Mouse (Mus musculus): Measurements from ENCODE around the gene Sipa1l1. TPM values are rescaled to one million over a fixed set of nuclear protein-coding genes. Genes with fewer than 3 reads are reported as not detected.

The Sipa1l1 gene
- polyA plus RNA-seq, 1 experiment = 17.2 TPM

DNA sequence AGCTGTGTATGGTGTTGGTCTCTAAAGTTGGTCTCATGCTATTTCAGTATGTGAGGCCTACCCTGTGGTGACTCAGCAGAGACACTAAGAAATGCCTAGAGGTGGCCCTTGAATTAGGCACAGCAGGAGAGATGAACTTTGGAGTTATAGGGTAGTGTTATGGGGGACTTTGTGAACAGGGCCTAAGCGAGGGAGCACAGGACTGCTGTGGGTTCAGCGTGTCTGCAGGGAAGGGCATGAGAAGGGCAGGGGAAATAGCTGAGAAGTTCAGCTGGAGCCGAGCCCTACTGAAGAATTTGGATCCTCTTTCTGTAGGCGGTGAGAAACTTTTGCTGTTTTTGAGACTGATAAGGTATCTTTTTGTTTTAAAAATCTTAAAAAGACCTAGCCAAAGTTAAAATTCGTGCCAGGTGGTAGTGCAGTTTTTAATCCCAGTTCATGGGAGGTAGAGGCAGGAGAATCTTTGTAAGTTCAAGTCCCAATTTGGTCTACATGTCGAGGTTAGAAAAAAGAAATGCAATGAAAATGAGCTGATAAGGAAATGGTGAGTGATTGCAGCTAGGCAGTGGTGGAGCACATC is 87.9 kb downstream of the Sipa1l1 start:
- Histone ChIP-seq H3K27ac (ENCODE audit: insufficient read depth, low read depth, low read length) (no peak overlapping the region), H3K4me1 (ENCODE audit: control insufficient read depth, insufficient read depth, low read length) (peaks cover 17% of the 10 kb centered on the region), H3K4me3 (ENCODE audit: insufficient read depth, low read length) (no peak overlapping the region)
- no peak for TF ChIP-seq CTCF (IDR thresholded peaks at IDR 0.05; ENCODE audit: low read depth, low read length)
- no peak for TF ChIP-seq POLR2A (IDR thresholded peaks at IDR 0.05; ENCODE audit: borderline replicate concordance, low read depth, low read length)

DNA sequence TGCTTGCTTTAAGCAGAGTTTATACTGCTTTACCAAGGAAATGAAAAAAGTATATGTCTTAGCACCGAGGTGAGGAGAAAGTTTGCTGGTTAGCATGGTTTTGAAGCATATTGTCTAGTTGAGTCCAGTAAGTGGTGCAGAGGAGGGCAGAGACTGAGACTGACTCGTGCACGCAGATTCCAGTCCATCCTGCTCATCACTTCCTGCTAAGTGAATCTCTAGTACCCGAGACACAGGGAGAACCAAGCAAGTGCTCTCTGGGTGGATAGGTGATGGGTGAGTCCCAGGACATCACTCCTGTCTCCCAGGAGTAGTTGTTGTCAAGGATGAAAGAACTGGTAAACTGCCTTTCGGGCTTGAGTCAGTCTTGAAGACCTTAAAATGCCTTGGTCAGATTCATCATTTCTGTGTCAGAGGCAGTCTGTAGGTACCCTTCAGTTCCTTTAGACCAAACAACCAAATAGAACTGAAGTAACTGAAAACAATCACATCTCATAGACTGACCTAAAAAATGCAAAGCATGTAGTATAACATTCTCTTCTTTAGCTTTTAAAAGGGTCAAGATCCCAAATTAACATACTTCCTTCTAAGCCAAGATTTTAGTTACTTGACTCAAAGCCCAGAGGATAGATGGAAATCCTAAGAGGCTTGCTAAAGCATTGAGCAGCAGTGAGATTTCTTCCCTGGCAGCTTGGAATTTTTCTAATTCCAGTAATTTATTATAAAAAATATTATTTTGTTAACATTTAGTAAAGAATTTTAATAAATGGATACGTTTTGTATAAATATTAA is 89.1 kb downstream of the Sipa1l1 start:
- no peak overlapping the region for H3K27ac ChIP-seq (ENCODE audit: insufficient read depth, low read depth, low read length)
- peaks cover 25% of the 10 kb centered on the region for H3K4me1 ChIP-seq (ENCODE audit: control insufficient read depth, insufficient read depth, low read length)
- TF ChIP-seq CTCF (IDR thresholded peaks at IDR 0.05; ENCODE audit: low read depth, low read length) = no peak
- no peak for TF ChIP-seq POLR2A (IDR thresholded peaks at IDR 0.05; ENCODE audit: borderline replicate concordance, low read depth, low read length)

DNA sequence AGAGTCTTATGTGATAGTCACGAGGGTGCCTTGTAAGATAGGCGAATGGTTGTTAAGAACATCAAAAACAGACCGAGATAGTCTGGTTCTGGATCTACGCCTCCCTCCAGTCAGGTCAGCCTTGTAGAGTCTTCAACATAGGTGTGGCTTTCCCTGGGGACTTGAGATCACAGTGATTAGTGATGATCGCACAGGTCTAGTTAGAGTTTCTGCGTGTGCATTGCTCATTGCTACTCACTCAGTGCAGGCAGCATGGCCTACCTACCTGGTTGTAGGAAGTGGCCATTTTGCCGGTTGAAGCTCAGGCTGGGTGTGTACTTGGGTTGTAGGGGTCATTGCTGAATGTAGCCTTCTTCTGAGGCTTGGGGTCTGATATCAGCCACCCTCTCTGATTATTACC is 94.3 kb downstream of the Sipa1l1 start:
- TF ChIP-seq CTCF (IDR thresholded peaks at IDR 0.05; ENCODE audit: low read depth, low read length) (no peak), POLR2A (IDR thresholded peaks at IDR 0.05; ENCODE audit: borderline replicate concordance, low read depth, low read length) (no peak)
- no peak overlapping the region for H3K27ac ChIP-seq (ENCODE audit: insufficient read depth, low read depth, low read length)
- peaks cover 24% of the 10 kb centered on the region for H3K4me1 ChIP-seq (ENCODE audit: control insufficient read depth, insufficient read depth, low read length)
- no peak overlapping the region for H3K4me3 ChIP-seq (ENCODE audit: insufficient read depth, low read length)

More for the DNA sequence above, 89.1 kb downstream of the Sipa1l1 start:
- H3K4me3 ChIP-seq (ENCODE audit: insufficient read depth, low read length) = no peak overlapping the region

DNA sequence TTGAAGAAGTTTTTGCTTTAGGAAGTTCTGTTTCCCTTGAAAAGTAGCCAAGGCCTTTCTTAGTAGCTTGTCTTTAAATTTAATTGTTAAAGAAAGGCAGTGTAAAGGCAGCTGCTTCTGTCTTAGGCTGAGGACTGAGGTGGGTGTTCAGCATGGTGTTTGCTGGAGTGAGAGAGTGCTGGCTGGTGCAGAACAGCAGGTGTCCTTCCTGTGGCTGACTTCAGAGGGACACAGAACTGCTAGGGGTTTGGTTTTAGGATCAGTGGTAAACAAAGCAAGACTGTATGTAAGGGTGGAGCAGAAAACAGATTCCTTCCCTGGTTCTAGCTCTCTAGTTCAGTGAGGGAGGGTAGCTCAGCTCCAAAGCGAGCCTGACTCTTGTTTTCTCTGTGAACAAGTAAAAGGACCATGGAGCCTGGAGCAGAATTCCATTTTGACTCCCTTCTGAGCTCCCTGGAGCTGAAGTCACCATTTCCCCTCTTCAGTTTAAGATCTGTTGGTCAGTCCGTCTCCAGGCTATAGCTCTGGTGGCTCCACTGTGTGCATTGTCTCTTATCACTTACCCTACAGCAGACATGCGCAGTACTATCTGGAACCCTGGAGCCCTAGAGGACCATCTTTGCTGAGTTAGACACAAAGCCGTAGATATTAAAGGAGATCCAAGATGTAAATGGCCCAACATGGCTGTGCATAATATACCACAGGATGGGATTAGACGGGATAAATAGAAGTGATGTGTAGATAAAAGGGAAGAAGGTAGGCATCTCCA is 95.1 kb downstream of the Sipa1l1 start:
- H3K4me1 ChIP-seq (ENCODE audit: control insufficient read depth, insufficient read depth, low read length) = peaks cover 24% of the 10 kb centered on the region
- H3K4me3 ChIP-seq (ENCODE audit: insufficient read depth, low read length) = no peak overlapping the region
- no peak overlapping the region for H3K27ac ChIP-seq (ENCODE audit: insufficient read depth, low read depth, low read length)
- TF ChIP-seq CTCF (IDR thresholded peaks at IDR 0.05; ENCODE audit: low read depth, low read length) = no peak

DNA sequence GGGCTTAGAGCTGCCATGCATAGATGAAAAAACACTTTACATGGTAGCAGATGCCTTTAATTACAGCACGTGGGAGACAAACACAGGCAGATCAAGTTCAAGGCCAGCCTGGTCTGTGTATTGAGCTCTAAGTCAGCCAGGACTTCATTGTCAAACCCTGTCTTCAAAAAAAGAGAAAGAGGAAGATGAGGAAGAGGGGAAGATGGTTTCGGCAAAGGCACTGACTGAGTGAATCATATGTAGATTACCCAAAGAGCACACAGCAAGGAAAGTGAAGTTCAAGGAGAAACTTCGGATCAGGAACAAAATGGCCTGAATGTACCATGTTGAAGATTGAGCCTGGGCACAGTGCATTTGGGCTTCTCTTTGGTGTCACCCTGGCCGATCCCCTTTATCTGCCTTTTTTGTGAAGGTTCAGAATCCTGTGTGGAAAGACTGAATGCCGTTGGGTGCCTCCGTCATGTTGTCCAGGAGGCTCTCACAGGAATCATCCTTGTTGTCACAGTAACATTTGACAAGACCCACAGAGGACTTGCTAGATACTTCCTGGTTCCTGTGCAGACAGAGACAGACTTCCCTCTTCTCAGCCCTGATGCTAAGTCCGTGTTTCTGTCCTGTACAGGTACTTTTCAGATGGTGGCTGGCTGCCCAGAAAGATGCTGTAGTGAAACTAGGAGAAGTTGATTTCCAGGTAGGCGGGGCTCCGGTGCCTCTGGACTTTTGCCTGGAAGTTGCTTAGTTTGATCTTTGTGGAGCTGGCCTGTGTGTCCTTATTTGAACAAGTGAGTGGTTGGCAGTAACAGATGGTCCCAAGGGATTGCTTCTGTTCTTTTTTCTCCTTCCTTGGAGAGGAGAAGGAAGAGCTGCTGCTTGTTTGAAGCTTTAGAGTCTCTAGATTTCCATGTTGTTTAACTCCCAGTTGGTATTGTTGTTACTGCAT is 96.5 kb downstream of the Sipa1l1 start:
- H3K4me3 ChIP-seq (ENCODE audit: insufficient read depth, low read length) = no peak overlapping the region
- TF ChIP-seq CTCF (IDR thresholded peaks at IDR 0.05; ENCODE audit: low read depth, low read length) = no peak
- TF ChIP-seq POLR2A (IDR thresholded peaks at IDR 0.05; ENCODE audit: borderline replicate concordance, low read depth, low read length) = no peak
- 0 out of 2 replicates have a peak overlapping the region, but pooled peaks have one; percentile 21 for H3K27ac ChIP-seq (ENCODE audit: insufficient read depth, low read depth, low read length)
- H3K4me1 ChIP-seq (ENCODE audit: control insufficient read depth, insufficient read depth, low read length) = peaks cover 24% of the 10 kb centered on the region

DNA sequence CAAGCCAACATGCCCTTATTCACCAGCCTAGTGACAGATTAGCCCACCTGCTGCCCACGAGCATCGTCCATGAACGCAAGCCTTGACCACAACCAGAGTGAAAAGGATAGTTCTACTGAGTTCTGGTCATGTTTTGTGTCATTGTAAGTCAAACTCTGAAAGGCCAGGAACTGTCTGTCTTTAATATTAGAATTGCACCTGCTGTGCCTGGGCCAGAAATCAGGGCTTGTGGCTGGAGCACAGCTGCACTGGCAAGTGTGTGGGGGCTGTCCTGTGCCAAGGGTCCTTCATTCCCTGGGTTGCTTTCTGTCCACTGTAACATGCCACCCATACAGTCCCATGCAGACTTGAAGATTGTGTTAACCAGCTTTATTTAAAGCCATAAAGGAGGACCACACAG is 102.3 kb downstream of the Sipa1l1 start:
- no peak for TF ChIP-seq CTCF (IDR thresholded peaks at IDR 0.05; ENCODE audit: low read depth, low read length)
- TF ChIP-seq POLR2A (IDR thresholded peaks at IDR 0.05; ENCODE audit: borderline replicate concordance, low read depth, low read length) = no peak
- H3K4me3 ChIP-seq (ENCODE audit: insufficient read depth, low read length) = no peak overlapping the region
- H3K27ac ChIP-seq (ENCODE audit: insufficient read depth, low read depth, low read length) = no peak overlapping the region
- peaks cover 21% of the 10 kb centered on the region for H3K4me1 ChIP-seq (ENCODE audit: control insufficient read depth, insufficient read depth, low read length)

DNA sequence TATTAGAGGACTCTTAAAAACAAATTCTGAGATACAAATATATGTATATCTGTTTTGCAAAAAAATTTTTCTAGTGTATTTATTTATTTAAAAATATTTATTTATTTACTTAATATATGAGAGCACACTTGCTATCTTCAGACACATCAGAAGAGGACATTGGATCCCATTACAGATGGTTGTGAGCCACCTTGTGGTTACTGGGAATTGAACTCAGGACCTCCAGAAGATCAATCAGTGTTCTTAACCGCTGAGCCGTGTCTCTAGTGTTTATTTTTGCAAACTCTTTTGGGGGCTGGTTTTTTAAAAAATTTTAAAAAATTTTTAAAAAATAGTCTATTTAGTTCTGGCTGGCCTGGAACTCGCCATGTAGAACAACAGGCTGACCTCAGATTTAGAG is 104.4 kb downstream of the Sipa1l1 start:
- TF ChIP-seq POLR2A (IDR thresholded peaks at IDR 0.05; ENCODE audit: borderline replicate concordance, low read depth, low read length) = no peak
- TF ChIP-seq CTCF (IDR thresholded peaks at IDR 0.05; ENCODE audit: low read depth, low read length) = no peak
- Histone ChIP-seq H3K27ac (ENCODE audit: insufficient read depth, low read depth, low read length) (no peak overlapping the region), H3K4me1 (ENCODE audit: control insufficient read depth, insufficient read depth, low read length) (peaks cover 23% of the 10 kb centered on the region), H3K4me3 (ENCODE audit: insufficient read depth, low read length) (no peak overlapping the region)

DNA sequence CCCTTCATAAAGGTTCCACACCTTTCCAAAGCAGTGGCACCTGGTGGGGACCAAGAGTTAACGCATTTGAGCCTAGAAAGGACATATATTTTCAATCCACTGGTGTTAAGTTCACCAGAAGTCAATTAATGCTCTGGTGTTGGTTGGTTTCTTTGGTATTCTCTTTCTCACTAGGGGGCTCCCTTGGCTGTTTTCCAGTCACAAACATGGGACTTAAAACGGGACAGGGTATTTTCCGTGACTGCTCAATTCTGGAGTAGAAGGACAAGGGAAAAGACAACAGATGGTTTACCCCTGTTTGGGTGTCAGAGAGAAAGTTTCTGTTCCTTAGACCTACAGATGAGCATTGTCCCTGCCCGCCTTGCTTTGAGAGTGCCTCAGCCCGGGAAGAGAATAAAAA is 105.5 kb downstream of the Sipa1l1 start:
- no peak for TF ChIP-seq POLR2A (IDR thresholded peaks at IDR 0.05; ENCODE audit: borderline replicate concordance, low read depth, low read length)

DNA sequence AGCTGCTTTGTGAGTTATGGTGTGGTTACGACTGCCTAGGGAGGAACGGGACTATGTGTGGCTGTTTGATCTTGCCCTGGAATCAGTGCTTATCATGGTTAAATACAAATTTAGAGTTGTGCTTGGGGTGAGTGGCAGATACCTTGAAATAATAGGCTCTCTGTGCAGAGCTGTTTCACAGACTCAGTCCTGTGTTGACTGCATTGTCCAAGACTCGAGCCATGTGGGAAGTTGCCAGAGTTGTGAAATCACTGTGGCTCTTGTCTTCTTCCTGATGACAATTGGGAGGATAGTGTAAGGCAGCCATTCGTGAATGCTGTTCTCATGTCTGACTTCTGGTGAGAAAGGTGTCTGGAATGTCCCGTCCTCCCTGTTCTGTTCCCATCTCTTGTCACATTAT is 106.6 kb downstream of the Sipa1l1 start:
- H3K27ac ChIP-seq (ENCODE audit: insufficient read depth, low read depth, low read length) = peak overlapping the region; percentile 44
- peaks cover 23% of the 10 kb centered on the region for H3K4me1 ChIP-seq (ENCODE audit: control insufficient read depth, insufficient read depth, low read length)
- no peak for TF ChIP-seq CTCF (IDR thresholded peaks at IDR 0.05; ENCODE audit: low read depth, low read length)
- TF ChIP-seq POLR2A (IDR thresholded peaks at IDR 0.05; ENCODE audit: borderline replicate concordance, low read depth, low read length) = no peak
- H3K4me3 ChIP-seq (ENCODE audit: insufficient read depth, low read length) = no peak overlapping the region

More for the DNA sequence above, 105.5 kb downstream of the Sipa1l1 start:
- no peak overlapping the region for H3K4me3 ChIP-seq (ENCODE audit: insufficient read depth, low read length)
- H3K4me1 ChIP-seq (ENCODE audit: control insufficient read depth, insufficient read depth, low read length) = peaks cover 23% of the 10 kb centered on the region
- no peak overlapping the region for H3K27ac ChIP-seq (ENCODE audit: insufficient read depth, low read depth, low read length)

Measured in bone marrow macrophage, adult 2 months (primary cell).